Mouse (Mus musculus) midbrain, embryonic 16.5 days (tissue): ENCODE measurements around the gene St6galnac6. TPM values are rescaled to one million over a fixed set of nuclear protein-coding genes. Genes with fewer than 3 reads are reported as not detected.
A peak's percentile ranks its signal among the peaks of the same experiment; 100 is the strongest.

Source experiments
- ATAC-seq: fragments of 200-750 bp; cut with Nextera tagmentation; 2 replicates; pipeline ENCODE4 v1.8.0; 2017; ENCODE audit warnings: moderate TSS enrichment
- H3K27ac ChIP-seq: fragments of 300-500 bp; sonication (generic); 2 replicates; pipeline ENCODE4 v1.5.1; 2014; ENCODE audit warnings: mild to moderate bottlenecking, low read length, mixed read lengths
- H3K27me3 ChIP-seq: fragments of 300-500 bp; sonication (generic); 2 replicates; pipeline ENCODE4 v1.6.1; 2014; ENCODE audit warnings: low read depth, low read length, mixed read lengths; ENCODE audit not compliant: control insufficient read depth, insufficient read depth
- H3K36me3 ChIP-seq: fragments of 300-500 bp; sonication (generic); 2 replicates; pipeline ENCODE4 v1.6.1; 2014; ENCODE audit warnings: mild to moderate bottlenecking, low read length, moderate library complexity, mixed read lengths; ENCODE audit not compliant: control insufficient read depth, insufficient read depth
- H3K4me1 ChIP-seq: fragments of 300-500 bp; sonication (generic); 2 replicates; pipeline ENCODE4 v1.6.1; 2014; ENCODE audit warnings: mild to moderate bottlenecking, low read length, mixed read lengths; ENCODE audit not compliant: control insufficient read depth, insufficient read depth
- H3K4me2 ChIP-seq: fragments of 300-500 bp; sonication (generic); 2 replicates; pipeline ENCODE4 v1.6.1; 2014; ENCODE audit warnings: mild to moderate bottlenecking, low read length, mixed read lengths
- H3K4me3 ChIP-seq: fragments of 300-500 bp; sonication (generic); 2 replicates; pipeline ENCODE4 v1.5.1; 2014; ENCODE audit warnings: low read depth, mild to moderate bottlenecking, low read length, moderate library complexity, mixed read lengths
- H3K9ac ChIP-seq: fragments of 300-500 bp; sonication (generic); 2 replicates; pipeline ENCODE4 v1.6.1; 2014; ENCODE audit warnings: low read depth, low read length, mixed read lengths
- H3K9me3 ChIP-seq: fragments of 300-500 bp; sonication (generic); replicated peaks from 2 replicates; pipeline ENCODE4 v1.6.1; 2014; ENCODE audit warnings: mild to moderate bottlenecking, low read length, mixed read lengths; ENCODE audit not compliant: control insufficient read depth, poor library complexity, severe bottlenecking
- WGBS: fragments of 180-500 bp; shearing (Covaris S2); extraction: QIAGEN DNeasy Blood & Tissue Kit; methylation state at CpG from one replicate; pipeline ENCODE4 v1.1.7; 2014; 5-methylcytosine and 5-hydroxymethylcytosine counted together
- polyA plus RNA-seq: library from polyadenylated mRNA; unstranded; fragments of >200 nt; fragmentation: Nextera tagmentation; extraction: Ambion mirVana; gene quantifications from 2 replicates; pipeline ENCODE4 v1.2.1, GENCODE M21; 2015

The St6galnac6 gene
- polyA plus RNA-seq = 26.5 and 36.4 TPM in 2 replicates

- H3K27ac ChIP-seq = no peak within 1 kb of the TSS
- H3K9me3 ChIP-seq = no peaks in the 10 kb centered on the region
- peaks cover 4% of the 10 kb centered on the region for H3K36me3 ChIP-seq
- no peak within 1 kb of the TSS for H3K4me2 ChIP-seq
- no peak within 1 kb of the TSS for H3K9ac ChIP-seq
- no peak within 1 kb of the TSS for H3K4me3 ChIP-seq
- H3K27me3 ChIP-seq = no peaks in the 10 kb centered on the region
- WGBS = 88% methylated on average over 3 of the region's 3 CpGs
- H3K4me1 ChIP-seq = no peaks in the 10 kb centered on the region
- ATAC-seq = no peak
Measured at GRCm38 (mm10) chr2:32599409-32599808, at the start of gene St6galnac6. TSS of gene St6galnac6 (plus strand) at chr2:32599709.

DNA sequence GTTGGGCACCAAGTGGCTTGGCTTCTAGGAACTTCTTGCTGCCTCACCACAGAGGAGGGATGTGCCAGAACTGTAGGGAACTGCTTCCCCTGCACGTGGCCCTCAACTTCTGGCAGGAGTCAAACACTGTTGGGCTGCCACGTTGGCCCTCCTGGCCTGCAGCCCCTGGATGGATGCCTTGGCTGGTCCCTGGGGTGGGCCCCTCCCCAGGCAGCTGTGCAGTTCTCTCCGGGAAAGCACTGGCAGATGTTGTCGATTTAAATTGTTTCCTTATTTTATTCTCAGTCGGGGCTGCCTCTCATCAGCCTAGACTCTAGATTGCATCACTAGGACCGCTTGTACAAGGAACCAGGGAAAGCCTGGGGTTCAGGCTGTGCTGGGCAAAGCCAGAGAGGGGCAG lies 49.7 kb upstream of the St6galnac6 start:
- no peak overlapping the region for H3K4me3 ChIP-seq
- H3K4me2 ChIP-seq = no peak overlapping the region
- no peak overlapping the region for H3K27ac ChIP-seq
- no peaks in the 10 kb centered on the region for H3K9me3 ChIP-seq
- H3K4me1 ChIP-seq = no peaks in the 10 kb centered on the region
- no peak for ATAC-seq
- H3K36me3 ChIP-seq = no peaks in the 10 kb centered on the region
- H3K27me3 ChIP-seq = no peaks in the 10 kb centered on the region
- H3K9ac ChIP-seq = no peak overlapping the region
- 71% methylated on average over 6 of the region's 6 CpGs for WGBS

DNA sequence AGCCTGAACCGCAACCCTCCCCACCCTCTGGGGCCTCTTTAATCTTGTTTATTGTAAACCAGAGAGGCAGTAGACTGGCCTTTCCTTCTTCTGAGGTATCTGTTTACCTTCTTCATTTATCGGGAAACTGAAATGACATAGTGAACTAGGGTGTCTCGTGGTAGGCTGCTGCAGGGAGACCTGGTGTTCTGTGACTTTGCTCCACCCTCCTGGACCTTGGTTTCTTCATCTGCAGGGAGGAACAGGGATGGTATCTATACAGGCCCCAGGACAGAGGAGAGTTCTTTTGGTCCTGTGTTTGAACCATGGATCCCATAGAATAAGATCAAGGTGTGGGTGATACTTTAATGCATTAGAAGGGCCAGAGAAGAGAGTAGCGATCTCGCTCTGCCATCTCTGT lies 48.3 kb upstream of the St6galnac6 start:
- H3K27me3 ChIP-seq = no peaks in the 10 kb centered on the region
- H3K4me3 ChIP-seq = no peak overlapping the region
- H3K9ac ChIP-seq = no peak overlapping the region
- ATAC-seq = no peak
- no peaks in the 10 kb centered on the region for H3K4me1 ChIP-seq
- 91% methylated on average over 5 of the region's 5 CpGs for WGBS
- H3K9me3 ChIP-seq = no peaks in the 10 kb centered on the region
- no peak overlapping the region for H3K27ac ChIP-seq
- H3K4me2 ChIP-seq = no peak overlapping the region
- H3K36me3 ChIP-seq = no peaks in the 10 kb centered on the region

DNA sequence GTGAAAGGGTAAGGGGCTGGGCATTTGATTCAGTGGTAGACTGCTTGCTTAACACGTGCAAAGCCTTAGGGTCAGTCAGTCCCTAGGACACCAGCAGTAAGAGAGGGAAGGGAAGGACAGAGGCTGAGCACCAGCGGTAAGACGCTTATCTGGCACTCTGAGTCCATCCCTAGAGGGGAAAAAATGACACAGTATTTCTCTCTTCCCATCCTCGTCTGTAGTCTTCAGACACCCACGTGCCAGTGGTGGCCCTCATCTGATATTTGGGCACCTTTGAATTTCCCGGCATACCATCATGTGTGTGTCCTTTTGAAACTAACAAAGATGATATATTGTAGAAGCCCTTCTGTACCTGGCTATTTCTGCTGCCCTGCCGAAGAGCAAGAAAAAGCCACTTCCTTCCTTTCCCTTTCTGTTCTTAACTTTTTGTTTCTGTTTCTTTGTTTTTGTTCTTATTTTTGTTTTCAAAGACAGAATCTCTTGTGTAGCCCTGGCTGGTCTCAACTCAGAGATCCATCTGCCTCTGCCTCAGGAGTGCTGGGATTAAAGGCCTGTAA lies 45.8 kb upstream of the St6galnac6 start:
- WGBS = 77% methylated on average over 7 of the region's 7 CpGs
- Histone ChIP-seq H3K27me3 (no peaks in the 10 kb centered on the region), H3K9me3 (no peaks in the 10 kb centered on the region), H3K27ac (no peak overlapping the region), H3K36me3 (no peaks in the 10 kb centered on the region), H3K4me3 (no peak overlapping the region), H3K9ac (no peak overlapping the region), H3K4me1 (peaks cover 3% of the 10 kb centered on the region; the same call in 1 of the 2 replicates), H3K4me2 (no peak overlapping the region)
- ATAC-seq = no peak

DNA sequence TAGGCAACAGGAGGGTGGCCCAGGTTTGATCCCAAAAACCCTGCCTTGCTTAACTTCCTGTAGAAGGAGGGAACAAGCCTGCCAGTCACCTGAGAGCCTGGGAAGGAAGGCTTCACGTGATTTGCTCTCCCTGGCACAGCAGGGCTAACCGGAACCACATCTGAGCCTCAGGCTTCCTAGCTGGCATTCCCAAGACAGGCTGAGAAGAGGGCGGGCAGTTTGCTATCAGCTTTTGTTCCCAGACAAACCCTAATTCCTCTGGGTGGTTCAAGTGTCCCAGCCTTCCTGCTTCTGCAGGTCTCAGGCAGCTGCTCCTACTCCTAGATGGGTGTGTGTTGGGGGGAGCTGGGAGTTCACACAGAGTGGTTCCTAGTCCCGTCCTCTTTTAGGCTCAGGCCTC lies 44.0 kb upstream of the St6galnac6 start:
- Histone ChIP-seq H3K9me3 (no peaks in the 10 kb centered on the region), H3K4me3 (no peak overlapping the region), H3K36me3 (no peaks in the 10 kb centered on the region), H3K9ac (no peak overlapping the region), H3K27ac (no peak overlapping the region), H3K4me2 (no peak overlapping the region), H3K27me3 (no peaks in the 10 kb centered on the region), H3K4me1 (peaks cover 16% of the 10 kb centered on the region; the same call in 1 of the 2 replicates)
- no peak for ATAC-seq
- WGBS = 37% methylated on average over 4 of the region's 4 CpGs

DNA sequence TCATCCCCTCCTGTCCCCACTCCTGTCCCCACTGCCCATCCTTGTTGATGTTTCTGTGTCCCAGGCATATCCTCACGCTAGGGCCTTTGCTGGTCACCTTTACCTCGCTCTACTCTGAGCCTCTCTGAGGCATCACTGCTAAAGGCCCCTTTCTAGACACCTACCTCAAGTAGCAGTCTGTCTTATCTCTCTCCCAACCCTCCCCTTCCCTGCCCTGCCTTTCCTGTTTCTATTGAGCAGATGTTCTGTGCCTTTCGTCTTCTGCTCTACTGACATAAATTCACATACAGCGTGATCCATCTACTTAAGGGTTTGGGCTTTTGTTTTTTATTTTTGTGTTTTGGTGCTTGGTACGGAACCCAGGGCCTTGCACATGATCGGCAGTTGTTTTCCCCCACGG lies 43.5 kb upstream of the St6galnac6 start:
- Histone ChIP-seq H3K4me1 (peaks cover 16% of the 10 kb centered on the region; the same call in 1 of the 2 replicates), H3K4me3 (no peak overlapping the region), H3K36me3 (no peaks in the 10 kb centered on the region), H3K27me3 (no peaks in the 10 kb centered on the region), H3K9me3 (no peaks in the 10 kb centered on the region), H3K27ac (no peak overlapping the region; the same call in 1 of the 2 replicates), H3K9ac (no peak overlapping the region), H3K4me2 (no peak overlapping the region)
- 72% methylated on average over 7 of the region's 7 CpGs for WGBS
- no peak for ATAC-seq

- peak overlapping the region; percentile 14; the same call in 1 of the 2 replicates for H3K4me2 ChIP-seq
- 9% methylated on average over 5 of the region's 5 CpGs for WGBS
Measured at GRCm38 (mm10) chr2:32559570-32559969, 39.9 kb upstream of the St6galnac6 start.

DNA sequence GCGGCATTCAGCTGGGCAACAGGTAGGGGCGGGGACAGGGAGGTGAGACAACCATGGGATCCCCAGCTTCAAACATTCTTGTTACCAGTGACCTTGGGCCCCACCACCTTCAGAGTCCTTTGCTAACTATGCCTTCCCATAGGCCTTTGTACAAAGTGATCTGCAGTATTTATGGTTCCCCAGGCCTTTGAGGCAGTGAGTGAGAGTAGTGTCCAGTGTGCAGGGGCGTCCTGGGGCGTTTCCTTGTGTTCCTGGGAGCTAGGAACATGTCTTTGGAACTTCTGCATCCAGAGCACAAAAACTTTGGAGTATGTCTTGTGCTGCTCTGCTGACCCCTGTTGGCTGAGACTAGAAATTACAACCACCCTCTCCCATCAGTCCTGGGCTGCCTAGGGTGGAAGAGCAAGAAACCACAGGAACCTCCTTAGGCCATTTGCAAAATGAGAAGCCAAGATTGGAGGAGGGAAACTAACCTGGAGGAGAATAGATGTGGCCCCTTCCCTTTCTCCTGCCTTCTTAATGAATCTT lies 32.9 kb upstream of the St6galnac6 start:
- 41% methylated on average over 4 of the region's 4 CpGs for WGBS
- H3K36me3 ChIP-seq = peaks cover 15% of the 10 kb centered on the region; the same call in 1 of the 2 replicates
- no peak overlapping the region for H3K4me2 ChIP-seq
- H3K9me3 ChIP-seq = no peaks in the 10 kb centered on the region
- no peak overlapping the region for H3K4me3 ChIP-seq
- no peak for ATAC-seq
- H3K27me3 ChIP-seq = no peaks in the 10 kb centered on the region
- H3K27ac ChIP-seq = no peak overlapping the region
- no peak overlapping the region for H3K9ac ChIP-seq
- H3K4me1 ChIP-seq = peaks cover 8% of the 10 kb centered on the region

More at GRCm38 (mm10) chr2:32559570-32559969, 39.9 kb upstream of the St6galnac6 start:
- Histone ChIP-seq H3K27ac (peak overlapping the region; percentile 71), H3K9ac (peak overlapping the region; percentile 35), H3K36me3 (peaks cover 6% of the 10 kb centered on the region; the same call in 1 of the 2 replicates), H3K9me3 (no peaks in the 10 kb centered on the region), H3K4me3 (no peak overlapping the region), H3K4me1 (peaks cover 16% of the 10 kb centered on the region; the same call in 1 of the 2 replicates), H3K27me3 (no peaks in the 10 kb centered on the region)
- ATAC-seq = peak; percentile 88

DNA sequence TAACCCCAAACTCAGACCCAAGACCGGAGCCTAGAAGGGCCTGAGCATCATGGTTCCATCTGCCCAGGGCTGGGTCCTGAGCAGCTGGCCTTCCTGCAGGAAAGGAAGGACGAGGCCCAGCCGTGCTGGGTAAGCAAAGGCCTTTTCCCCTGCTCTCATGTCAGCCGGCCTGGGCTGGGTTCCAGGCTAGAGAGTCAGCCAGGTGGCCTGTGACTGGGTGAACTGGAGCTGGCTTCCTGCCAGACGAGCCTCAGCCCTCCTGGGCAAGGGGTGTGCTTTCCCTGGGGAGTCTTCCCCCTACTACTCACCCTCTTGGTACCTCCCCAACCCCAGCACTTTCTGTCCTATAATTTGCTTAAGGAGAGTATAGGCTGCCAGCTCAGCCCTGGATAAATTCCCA lies 31.4 kb upstream of the St6galnac6 start:
- ATAC-seq = no peak
- Histone ChIP-seq H3K27ac (no peak overlapping the region), H3K9me3 (no peaks in the 10 kb centered on the region), H3K36me3 (peaks cover 15% of the 10 kb centered on the region; the same call in 1 of the 2 replicates), H3K4me3 (no peak overlapping the region), H3K4me2 (no peak overlapping the region), H3K9ac (no peak overlapping the region), H3K27me3 (no peaks in the 10 kb centered on the region), H3K4me1 (peaks cover 18% of the 10 kb centered on the region)
- WGBS = 64% methylated on average over 5 of the region's 5 CpGs
